Mouse (Mus musculus) bone marrow, adult 2 months (tissue): Measurements from ENCODE around the gene Tpt1.

Experiments
- CTCF ChIP-seq: fragments of 200-500 bp; IDR thresholded peaks from 2 replicates; pipeline ENCODE4 v1.5.1; 2011; ENCODE audit warnings: low read length, control low read depth; ENCODE audit not compliant: control insufficient read depth, insufficient read depth
- POLR2A ChIP-seq: fragments of 200-500 bp; IDR thresholded peaks from 2 replicates; pipeline ENCODE4 v1.6.1; 2011; ENCODE audit warnings: low read depth, mild to moderate bottlenecking, control low read depth, low read length, borderline replicate concordance; ENCODE audit not compliant: control insufficient read depth

GRCm38 (mm10) chr14:75837048-75837916 lies 7.6 kb upstream of the Tpt1 start:
- TF ChIP-seq CTCF = no peak
- TF ChIP-seq POLR2A = no peak
